In genomic region chr3:65205539-65206020, GRCm38 (mm10) we compare ENCODE assay signal across 13 mouse cellular contexts.
A peak's percentile ranks its signal among the peaks of the same experiment; 100 is the strongest.
DNase-seq lines count a peak whose midpoint lies in the region; ATAC-seq lines count a peak whose summit lies in the region.
"Had no signal": no experiment of that assay in that cellular context is flagged by ENCODE, and none has a peak within 500 bp of the region (broad histone marks: within the 10 kb centered on the region; RNA-seq: fewer than 3 reads in every experiment).

No protein-coding gene starts in this region.

- no peaks in the 10 kb centered on the region for H3K27me3 ChIP-seq in embryonic facial prominence, embryonic 10.5 days (replicated peaks; ENCODE audit: low read depth, poor library complexity, severe bottlenecking)
- no peaks in the 10 kb centered on the region for H3K27me3 ChIP-seq in hindbrain, embryonic 12.5 days
- H3K27me3 ChIP-seq in midbrain, embryonic 15.5 days (replicated peaks): no peaks in the 10 kb centered on the region
- H3K27me3 ChIP-seq: embryonic facial prominence, embryonic 12.5 days had no signal

- no peak overlapping the region for H3K9ac ChIP-seq in hindbrain, embryonic 12.5 days
- H3K9ac ChIP-seq in midbrain, embryonic 15.5 days: no peak overlapping the region
- H3K9ac ChIP-seq: embryonic facial prominence, embryonic 12.5 days; limb, embryonic 12.5 days had no signal

- no peak overlapping the region; the same call in 1 of the 2 replicates for H3K27ac ChIP-seq in embryonic facial prominence, embryonic 10.5 days (replicated peaks)
- H3K27ac ChIP-seq in hindbrain, embryonic 12.5 days: peak overlapping the region; percentile 23; the same call in 1 of the 2 replicates
- no peak overlapping the region for H3K27ac ChIP-seq in midbrain, embryonic 15.5 days
- H3K27ac ChIP-seq: embryonic facial prominence, embryonic 12.5 days; limb, embryonic 12.5 days; stomach, postnatal 0 days had no signal

- 64% methylated on average over 8 of the region's 8 CpGs for WGBS in embryonic facial prominence, embryonic 10.5 days
- 72% methylated on average over 8 of the region's 8 CpGs for WGBS in hindbrain, embryonic 12.5 days
- 38% methylated on average over 8 of the region's 8 CpGs for WGBS in midbrain, embryonic 15.5 days

- H3K4me2 ChIP-seq in hindbrain, embryonic 12.5 days (replicated peaks): no peak overlapping the region
- H3K4me2 ChIP-seq in midbrain, embryonic 15.5 days: no peak overlapping the region
- H3K4me2 ChIP-seq: embryonic facial prominence, embryonic 12.5 days; limb, embryonic 12.5 days had no signal

- peaks cover 13% of the 10 kb centered on the region; the same call in 1 of the 2 replicates for H3K4me1 ChIP-seq in embryonic facial prominence, embryonic 10.5 days
- peaks cover 10% of the 10 kb centered on the region for H3K4me1 ChIP-seq in hindbrain, embryonic 12.5 days
- H3K4me1 ChIP-seq in midbrain, embryonic 15.5 days: peaks cover 15% of the 10 kb centered on the region

- no peaks in the 10 kb centered on the region for H3K36me3 ChIP-seq in embryonic facial prominence, embryonic 10.5 days (replicated peaks)
- no peaks in the 10 kb centered on the region for H3K36me3 ChIP-seq in hindbrain, embryonic 12.5 days
- H3K36me3 ChIP-seq in midbrain, embryonic 15.5 days (replicated peaks): no peaks in the 10 kb centered on the region
- H3K36me3 ChIP-seq: embryonic facial prominence, embryonic 12.5 days; limb, embryonic 12.5 days had no signal

- peak; percentile 12 for DNase-seq in gastrocnemius, adult 18-20 months (ENCODE audit: low spot score)
- DNase-seq in gastrocnemius, postnatal 10 days: no peak
- peak; percentile 10 for DNase-seq in embryonic facial prominence, embryonic 10.5 days (ENCODE audit: low spot score)
- DNase-seq in thymus, postnatal 25 days: no peak
- no peak for DNase-seq in ovary, adult 18-20 months (ENCODE audit: low spot score)
- DNase-seq in frontal cortex, postnatal 10 days (ENCODE audit: low spot score in 2 of 2): no peak
- DNase-seq: adrenal gland, adult 2 months; lung, adult 2 months had no signal

- ATAC-seq in hindbrain, embryonic 12.5 days (ENCODE audit: low FRiP score): peak; percentile 54
- peak; percentile 62 for ATAC-seq in midbrain, embryonic 15.5 days (replicated peaks)

- no peaks in the 10 kb centered on the region for H3K9me3 ChIP-seq in embryonic facial prominence, embryonic 10.5 days
- no peaks in the 10 kb centered on the region for H3K9me3 ChIP-seq in hindbrain, embryonic 12.5 days (replicated peaks)
- H3K9me3 ChIP-seq in midbrain, embryonic 15.5 days: no peaks in the 10 kb centered on the region
- H3K9me3 ChIP-seq: embryonic facial prominence, embryonic 12.5 days; limb, embryonic 12.5 days had no signal

- no peak overlapping the region for H3K4me3 ChIP-seq in embryonic facial prominence, embryonic 10.5 days
- H3K4me3 ChIP-seq in hindbrain, embryonic 12.5 days: no peak overlapping the region
- H3K4me3 ChIP-seq in midbrain, embryonic 15.5 days: no peak overlapping the region
- H3K4me3 ChIP-seq: embryonic facial prominence, embryonic 12.5 days; limb, embryonic 12.5 days had no signal

Comparison
In these comparisons a context has a peak if more than half of its experiments do, and no peak if none do; other contexts are left out.
1. DNase-seq: peak in gastrocnemius, adult 18-20 months (single experiment) and embryonic facial prominence, embryonic 10.5 days (single experiment); none in gastrocnemius, postnatal 10 days (single experiment), thymus, postnatal 25 days (single experiment), ovary, adult 18-20 months (single experiment) and frontal cortex, postnatal 10 days (0 of 2).